Mouse (Mus musculus) kidney, adult 2 months (tissue): ENCODE data around the gene Rangrf.

Source experiments
- CTCF ChIP-seq: fragments of 200-500 bp; conservative IDR thresholded peaks from 2 replicates; pipeline ENCODE4 v1.5.1; 2011; ENCODE audit warnings: low read depth, mild to moderate bottlenecking, control low read depth, low read length, moderate library complexity, mixed read lengths; ENCODE audit not compliant: insufficient read depth, insufficient read length
- POLR2A ChIP-seq: fragments of 200-500 bp; IDR thresholded peaks from one replicate; pipeline ENCODE4 v1.6.1; 2011; ENCODE audit warnings: low read depth, low read length, control low read depth

- TF ChIP-seq CTCF (no peak), POLR2A (no peak)
These were observed 29.7 kb downstream of the Rangrf start for GRCm38 (mm10) chr11:68945245-68945644.
